Mouse (Mus musculus): ENCODE results near the gene 1810009J06Rik.
"Not testable (repeated sequence)": the region's sequence is repeated elsewhere in the genome, so short reads cannot be mapped to it uniquely, and the experiment has no call there.

1810009J06Rik gene

GRCm38 (mm10) chr6:40964454-40964853, at the start of gene 1810009J06Rik:
Gene 1810009J06Rik, plus strand, starts transcription at chr6:40964754.
- not testable (repeated sequence) for DNase-seq (ENCODE audit: low read depth, low spot score)

GRCm38 (mm10) chr6:40919954-40920353, 44.6 kb upstream of the 1810009J06Rik start:
- no peak for DNase-seq (ENCODE audit: low read depth, low spot score)

- DNase-seq (ENCODE audit: low read depth, low spot score) = no peak
Measured at GRCm38 (mm10) chr6:40940457-40940856, 24.1 kb upstream of the 1810009J06Rik start, which contains the start of gene 1700074P13Rik. Gene 1700074P13Rik, minus strand, starts transcription at chr6:40940557.

- no peak for DNase-seq (ENCODE audit: low read depth, low spot score)
Measured at GRCm38 (mm10) chr6:40951770-40952169, 12.8 kb upstream of the 1810009J06Rik start, which contains the start of gene Gm4744. Gene Gm4744, minus strand, starts transcription at chr6:40951870.

GRCm38 (mm10) chr6:40953716-40954115, 10.8 kb upstream of the 1810009J06Rik start:
- DNase-seq (ENCODE audit: low read depth, low spot score) = no peak

- DNase-seq (ENCODE audit: low read depth, low spot score) = not testable (repeated sequence)
Measured at GRCm38 (mm10) chr6:40999379-40999778, 34.8 kb downstream of the 1810009J06Rik start, which contains the start of gene Gm2663. Gene Gm2663, minus strand, starts transcription at chr6:40999479.

GRCm38 (mm10) chr6:41015065-41015464, 50.5 kb downstream of the 1810009J06Rik start:
- no peak for DNase-seq (ENCODE audit: low read depth, low spot score)
